Mouse (Mus musculus): ENCODE measurements at regions not wholly inside any gene's neighbourhood (a gene's known extent, or its start where the extent isn't known, plus 50 kb on each side); places are given as distances from the start of the nearest gene placed in this dataset.

DNA sequence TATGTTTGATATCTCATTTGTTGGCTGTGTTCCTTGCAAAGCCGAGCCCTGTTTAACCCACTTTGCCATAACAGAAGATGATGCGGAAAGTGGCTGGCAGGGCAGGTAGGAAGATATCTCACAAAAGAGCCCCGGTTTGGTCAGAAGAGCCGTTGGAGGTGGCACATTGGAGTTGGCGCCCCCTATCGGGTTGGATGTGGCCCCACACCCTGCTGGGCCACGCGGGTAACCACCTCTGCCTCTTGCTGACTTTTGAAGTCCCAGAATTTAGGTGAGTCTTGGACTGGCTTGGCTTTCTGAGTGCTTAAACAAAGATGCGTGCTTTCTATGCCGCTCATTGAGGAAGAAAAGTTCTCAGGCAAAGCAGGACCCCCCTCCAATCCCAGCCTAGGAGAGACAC is 56.1 kb downstream of the Gm4791 start:
- TF ChIP-seq CTCF (IDR thresholded peaks at IDR 0.05; ENCODE audit: low read depth, low read length) (no peak), POLR2A (IDR thresholded peaks at IDR 0.05; ENCODE audit: extremely low read depth, insufficient read depth, low read length) (no peak)
